Mouse (Mus musculus) CH12.LX (cell line): ENCODE measurements at regions not wholly inside any gene's neighbourhood (a gene's known extent, or its start where the extent isn't known, plus 50 kb on each side); places are given as distances from the start of the nearest gene placed in this dataset.

ENCODE experiments used
- DNase-seq: peaks from one replicate; pipeline ENCODE4 v3.0.0-alpha.2; 2013; ENCODE audit errors: extremely low read depth
- H3K27ac ChIP-seq: 2 replicates; pipeline ENCODE4 v1.5.1; 2012; ENCODE audit warnings: low read depth, mild to moderate bottlenecking, control low read depth, moderate library complexity; ENCODE audit not compliant: insufficient read depth
- H3K27me3 ChIP-seq: replicated peaks from 2 replicates; pipeline ENCODE3; 2012; ENCODE audit warnings: inconsistent platforms
- H3K36me3 ChIP-seq, 2 experiments: replicated peaks in 1 of 2; 2 replicates each; pipeline versions ENCODE3 to v1.6.1; 2012; ENCODE audit warnings: inconsistent platforms in 1 of 2, low read length in 1 of 2, mild to moderate bottlenecking in 1 of 2, mixed read lengths in 1 of 2, moderate library complexity in 1 of 2; ENCODE audit not compliant: control insufficient read depth in 1 of 2, insufficient read depth in 1 of 2
- H3K4me1 ChIP-seq, 2 experiments: 2 replicates each; pipeline ENCODE4 v1.6.1; 2012; ENCODE audit warnings: inconsistent platforms in 1 of 2, moderate library complexity in 1 of 2; ENCODE audit not compliant: insufficient read depth in 2 of 2, control insufficient read depth in 1 of 2
- H3K4me2 ChIP-seq: 2 replicates; pipeline ENCODE4 v1.6.1; 2012; ENCODE audit warnings: low read depth, mild to moderate bottlenecking, control low read depth; ENCODE audit not compliant: poor library complexity, insufficient read depth, severe bottlenecking
- H3K4me3 ChIP-seq, 3 experiments: fragments of 150-350 bp in 1 of 3; sonication (generic) in 1 of 3; replicated peaks in 1 of 3; 2 replicates each; pipeline versions ENCODE3 to v1.5.1; 2011 to 2012; ENCODE audit warnings: low read depth in 2 of 3, low read length in 2 of 3, mild to moderate bottlenecking in 2 of 3, moderate library complexity in 2 of 3, control low read depth in 1 of 3, improper control_type of control experiment in 1 of 3, inconsistent platforms in 1 of 3, mixed read lengths in 1 of 3; ENCODE audit not compliant: poor library complexity in 1 of 3
- H3K79me2 ChIP-seq: replicated peaks from 2 replicates; pipeline ENCODE4 v1.6.1; 2012; ENCODE audit warnings: mild to moderate bottlenecking, moderate library complexity; ENCODE audit not compliant: control insufficient read depth, poor library complexity, insufficient read depth, severe bottlenecking; ENCODE audit errors: extremely low read depth
- H3K9ac ChIP-seq: 2 replicates; pipeline ENCODE4 v1.6.1; 2012; ENCODE audit warnings: low read depth, mild to moderate bottlenecking, control low read depth, moderate library complexity; ENCODE audit not compliant: insufficient read depth
- H3K9me3 ChIP-seq: replicated peaks from 2 replicates; pipeline ENCODE3; 2012; ENCODE audit warnings: low read length, inconsistent platforms, mixed read lengths
- BHLHE40 ChIP-seq: IDR thresholded peaks from 2 replicates; pipeline ENCODE4 v1.6.1; 2011; ENCODE audit warnings: mild to moderate bottlenecking, low read depth, low read length, improper control_type of control experiment
- CHD2 ChIP-seq: IDR thresholded peaks from 2 replicates; pipeline ENCODE4 v1.6.1; 2011; ENCODE audit warnings: low read length, improper control_type of control experiment
- ELF1 ChIP-seq: IDR thresholded peaks from 2 replicates; pipeline ENCODE4 v1.6.1; 2014; ENCODE audit warnings: low read depth, mild to moderate bottlenecking, inconsistent platforms, low read length, improper control_type of control experiment
- EP300 ChIP-seq: IDR thresholded peaks from 2 replicates; pipeline ENCODE4 v1.6.1; 2011; ENCODE audit warnings: low read length, improper control_type of control experiment
- ETS1 ChIP-seq: conservative IDR thresholded peaks from 2 replicates; pipeline ENCODE4 v1.6.1; 2012; ENCODE audit warnings: low read depth, mild to moderate bottlenecking, inconsistent platforms, low read length, improper control_type of control experiment, moderate library complexity
- JUND ChIP-seq: conservative IDR thresholded peaks from 2 replicates; pipeline ENCODE4 v1.6.1; 2011; ENCODE audit warnings: low read depth, low read length, improper control_type of control experiment
- KAT2A ChIP-seq: IDR thresholded peaks from 2 replicates; pipeline ENCODE4 v1.6.1; 2012; ENCODE audit warnings: low read length, improper control_type of control experiment, inconsistent platforms; ENCODE audit not compliant: insufficient replicate concordance
- MAFK ChIP-seq: IDR thresholded peaks from 2 replicates; pipeline ENCODE4 v1.6.1; 2011; ENCODE audit warnings: low read length, improper control_type of control experiment; ENCODE audit not compliant: insufficient replicate concordance
- MAZ ChIP-seq: IDR thresholded peaks from 2 replicates; pipeline ENCODE4 v1.6.1; 2012; ENCODE audit warnings: low read depth, mild to moderate bottlenecking, inconsistent platforms, low read length, improper control_type of control experiment, moderate library complexity
- MXI1 ChIP-seq: IDR thresholded peaks from 2 replicates; pipeline ENCODE4 v1.6.1; 2011; ENCODE audit warnings: mild to moderate bottlenecking, low read depth, low read length, improper control_type of control experiment
- RCOR1 ChIP-seq: conservative IDR thresholded peaks from 2 replicates; pipeline ENCODE4 v1.6.1; 2012; ENCODE audit warnings: low read depth, mild to moderate bottlenecking, inconsistent platforms, low read length, improper control_type of control experiment
- dilution Hi-C: fragments of 300-500 bp; cut with MboI; formaldehyde crosslinking; loops from 2 replicates; pipeline ENCODE4 v1.14.3; 2020; ENCODE audit warnings: low sequenced_read_pairs; ENCODE audit not compliant: extremely low pct_unique_long_range_greater_than_20kb, extremely low pct_ligation_motif_present
- in situ Hi-C: fragments of 300-500 bp; cut with MboI; formaldehyde crosslinking; loops from 3 replicates; pipeline ENCODE4 v1.14.3; 2019; ENCODE audit warnings: low sequenced_read_pairs, low pct_ligation_motif_present, low pct_unique_long_range_greater_than_20kb, mixed read lengths

DNA sequence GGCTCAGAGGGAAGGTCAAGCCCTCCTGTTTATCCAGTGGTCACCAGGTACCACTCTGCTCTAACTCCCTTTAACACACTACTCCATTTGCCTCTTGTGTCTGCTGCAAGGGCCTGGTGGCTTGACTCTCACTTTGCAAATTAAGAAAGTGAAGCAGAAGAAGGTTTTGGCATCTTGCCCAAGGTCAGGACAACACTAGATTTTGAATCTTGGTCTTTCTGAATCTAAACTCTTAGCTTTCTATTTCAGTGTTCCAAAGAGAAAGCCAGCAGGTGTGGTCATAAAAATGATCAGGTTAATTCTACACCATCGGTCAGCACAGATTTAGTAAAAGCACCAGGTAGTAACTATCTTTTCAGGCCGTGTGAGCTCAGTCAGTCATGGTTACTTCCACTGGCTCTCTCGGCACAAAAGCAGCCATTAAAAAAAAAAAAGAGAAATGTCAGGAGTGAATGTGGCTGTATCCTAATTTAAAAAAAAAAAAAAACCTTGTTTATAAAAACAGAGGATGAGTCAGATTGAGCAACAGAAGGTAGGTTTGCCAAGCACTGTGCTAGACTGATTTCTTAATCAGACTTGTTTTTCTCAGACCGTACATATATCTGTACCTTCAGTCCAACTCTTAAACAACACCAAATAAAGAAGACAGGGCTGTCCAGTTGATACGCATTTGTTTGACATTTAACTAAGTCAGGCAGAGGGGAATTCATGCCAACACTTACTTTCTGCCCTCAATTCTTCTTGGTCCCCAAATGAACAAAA lies 403.6 kb upstream of the Rgma start:
- no peak overlapping the region for H3K27ac ChIP-seq
- H3K79me2 ChIP-seq, result no peaks in the 10 kb centered on the region
- no peaks in the 10 kb centered on the region for H3K9me3 ChIP-seq
- dilution Hi-C loops (no loop called here), in situ Hi-C loops (no loop called here)
- H3K4me2 ChIP-seq, result no peak overlapping the region
- TF ChIP-seq BHLHE40, result no peak
- TF ChIP-seq CHD2, result no peak
- no peak for TF ChIP-seq MAFK
- H3K4me1 ChIP-seq, result no peaks in the 10 kb centered on the region
- DNase-seq, result no peak
- H3K27me3 ChIP-seq, result no peaks in the 10 kb centered on the region
- H3K4me3 ChIP-seq, result no peak overlapping the region
- H3K36me3 ChIP-seq, result no peaks in the 10 kb centered on the region
- no peak overlapping the region for H3K9ac ChIP-seq

DNA sequence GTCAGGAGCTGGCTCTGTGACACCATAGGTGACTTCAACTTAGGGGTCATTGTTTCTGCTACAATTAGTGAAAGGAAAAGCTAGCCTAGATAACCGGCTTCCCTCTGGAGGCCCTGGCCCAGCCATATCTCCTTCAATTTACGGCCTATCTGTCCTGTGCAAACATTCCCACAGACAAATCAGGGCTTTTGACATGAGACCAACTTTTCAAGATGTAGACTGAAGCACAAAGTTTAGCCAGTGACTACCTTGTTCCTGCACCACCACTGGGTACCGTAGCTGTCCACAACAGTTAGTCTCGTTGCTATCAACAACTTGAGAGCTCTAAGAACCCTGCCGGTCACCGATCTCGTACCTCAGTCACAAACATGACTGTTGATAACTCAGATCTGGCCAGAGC lies 402.9 kb upstream of the Rgma start:
- dilution Hi-C loops, result no loop called here

DNA sequence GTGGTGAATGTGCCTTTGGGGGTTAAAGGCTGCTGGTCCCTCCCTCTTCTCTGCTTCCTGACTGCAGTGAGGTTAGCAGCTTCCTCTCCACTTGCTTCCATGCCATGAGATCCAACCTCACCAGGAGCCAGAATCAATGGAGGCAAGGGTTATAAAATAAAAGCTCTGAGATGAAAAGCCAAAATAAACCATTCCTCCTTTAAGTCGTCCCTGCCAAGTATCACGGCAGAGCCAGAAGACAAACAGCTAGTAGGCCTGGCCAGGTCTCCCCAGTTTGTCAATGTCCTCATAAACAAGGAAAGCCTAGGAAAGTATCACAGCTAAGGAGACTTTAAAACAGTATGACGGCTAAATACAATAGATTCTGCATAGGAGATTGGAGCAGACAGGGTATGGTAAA lies 401.5 kb upstream of the Rgma start:
- Histone ChIP-seq H3K4me1 (no peaks in the 10 kb centered on the region), H3K4me2 (no peak overlapping the region), H3K36me3 (no peaks in the 10 kb centered on the region), H3K9ac (no peak overlapping the region), H3K27me3 (no peaks in the 10 kb centered on the region), H3K79me2 (no peaks in the 10 kb centered on the region), H3K4me3 (no peak overlapping the region), H3K27ac (no peak overlapping the region), H3K9me3 (no peaks in the 10 kb centered on the region)
- DNase-seq, result no peak
- in situ Hi-C loops, result no loop called here
- dilution Hi-C loops, result no loop called here
- TF ChIP-seq EP300 (no peak), MAZ (no peak), RCOR1 (no peak), BHLHE40 (no peak), ELF1 (no peak), MAFK (no peak), ETS1 (no peak), MXI1 (no peak)

More for the DNA sequence above, 402.9 kb upstream of the Rgma start:
- in situ Hi-C loops, result no loop called here
- Histone ChIP-seq H3K27ac (no peak overlapping the region), H3K9me3 (no peaks in the 10 kb centered on the region), H3K4me1 (no peaks in the 10 kb centered on the region), H3K4me2 (no peak overlapping the region), H3K27me3 (no peaks in the 10 kb centered on the region), H3K9ac (no peak overlapping the region), H3K4me3 (no peak overlapping the region), H3K36me3 (no peaks in the 10 kb centered on the region), H3K79me2 (no peaks in the 10 kb centered on the region)
- no peak for TF ChIP-seq CHD2
- TF ChIP-seq MAZ, result no peak
- no peak for TF ChIP-seq KAT2A
- no peak for TF ChIP-seq JUND
- no peak for DNase-seq
